Mouse (Mus musculus): ENCODE data around the gene Tom1l1.

Gene Tom1l1

GRCm38 (mm10) chr11:90675479-90676110 is 12.6 kb downstream of the Tom1l1 start:
- no peak for DNase-seq (ENCODE audit: low read depth, low spot score)

GRCm38 (mm10) chr11:90667325-90667724 is 20.8 kb downstream of the Tom1l1 start:
- DNase-seq (ENCODE audit: low read depth, low spot score) = no peak

GRCm38 (mm10) chr11:90666916-90667315 is 21.2 kb downstream of the Tom1l1 start:
- no peak for DNase-seq (ENCODE audit: low read depth, low spot score)

GRCm38 (mm10) chr11:90666144-90666757 is 21.9 kb downstream of the Tom1l1 start:
- DNase-seq (ENCODE audit: low read depth, low spot score) = no peak

GRCm38 (mm10) chr11:90665161-90665560 is 23.0 kb downstream of the Tom1l1 start:
- no peak for DNase-seq (ENCODE audit: low read depth, low spot score)

GRCm38 (mm10) chr11:90664345-90664986 is 23.7 kb downstream of the Tom1l1 start:
- DNase-seq (ENCODE audit: low read depth, low spot score) = no peak

DNA sequence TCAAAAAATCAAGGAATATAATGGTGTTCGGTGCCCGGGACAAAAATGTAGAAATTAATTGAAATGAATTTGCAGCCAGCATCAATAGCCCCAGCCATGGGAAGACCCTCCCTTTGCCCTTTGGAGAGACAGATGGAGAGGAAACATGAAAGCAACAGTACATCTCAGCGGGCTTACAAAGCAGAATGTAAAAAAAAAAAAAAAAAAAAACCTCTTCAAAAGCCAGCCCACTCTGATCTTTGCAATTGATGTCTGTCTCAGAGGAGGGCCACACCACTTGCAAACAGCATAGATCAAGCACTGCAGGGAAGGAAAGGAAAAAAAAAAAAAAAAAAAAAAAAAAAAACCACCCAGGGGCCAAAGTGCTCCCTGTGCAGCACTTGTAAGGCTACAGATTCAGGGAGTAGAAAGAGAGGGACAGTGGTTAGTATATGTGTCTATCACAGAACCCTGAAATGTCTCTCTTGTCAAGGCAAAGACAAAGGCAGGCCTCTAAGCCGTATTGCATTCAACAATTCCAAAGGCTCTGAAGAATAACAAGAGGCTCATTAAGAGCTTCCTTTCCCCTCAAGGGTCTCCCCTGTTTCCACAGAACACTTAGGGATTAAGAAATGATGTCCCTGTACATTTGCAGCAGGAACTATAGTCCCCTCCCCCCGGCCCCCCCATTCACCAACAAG is 24.4 kb downstream of the Tom1l1 start:
- DNase-seq (ENCODE audit: low read depth, low spot score) = no peak

- no peak for DNase-seq (ENCODE audit: low read depth, low spot score)
These were observed 25.1 kb downstream of the Tom1l1 start for GRCm38 (mm10) chr11:90663052-90663451.

GRCm38 (mm10) chr11:90660662-90661061 is 27.5 kb downstream of the Tom1l1 start:
- no peak for DNase-seq (ENCODE audit: low read depth, low spot score)

GRCm38 (mm10) chr11:90657527-90657926 is 30.6 kb downstream of the Tom1l1 start:
- DNase-seq (ENCODE audit: low read depth, low spot score) = no peak

GRCm38 (mm10) chr11:90652603-90653002 is 35.6 kb downstream of the Tom1l1 start:
- no peak for DNase-seq (ENCODE audit: low read depth, low spot score)

- no peak for DNase-seq (ENCODE audit: low read depth, low spot score)
These were observed 37.8 kb downstream of the Tom1l1 start for GRCm38 (mm10) chr11:90650231-90650885.

DNA sequence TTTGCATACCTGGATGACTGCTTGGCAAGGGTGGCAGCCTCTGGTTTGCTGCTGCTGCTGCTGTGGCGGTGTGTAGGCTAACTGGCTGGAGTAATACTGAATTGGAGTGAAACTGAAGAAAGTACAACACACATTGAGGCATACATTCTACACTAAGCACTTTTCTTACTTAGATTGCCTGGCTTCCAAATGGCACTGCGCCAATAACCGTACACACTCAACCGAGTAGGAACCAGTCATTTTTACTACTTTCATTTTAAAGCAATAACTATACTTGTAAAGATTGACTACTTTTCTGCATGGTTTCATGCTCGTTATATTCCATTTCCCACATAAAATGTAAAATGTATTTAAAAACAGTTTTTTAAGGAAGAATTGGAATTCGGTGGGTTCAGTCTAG is 38.4 kb downstream of the Tom1l1 start:
- DNase-seq (ENCODE audit: low read depth, low spot score) = no peak

DNA sequence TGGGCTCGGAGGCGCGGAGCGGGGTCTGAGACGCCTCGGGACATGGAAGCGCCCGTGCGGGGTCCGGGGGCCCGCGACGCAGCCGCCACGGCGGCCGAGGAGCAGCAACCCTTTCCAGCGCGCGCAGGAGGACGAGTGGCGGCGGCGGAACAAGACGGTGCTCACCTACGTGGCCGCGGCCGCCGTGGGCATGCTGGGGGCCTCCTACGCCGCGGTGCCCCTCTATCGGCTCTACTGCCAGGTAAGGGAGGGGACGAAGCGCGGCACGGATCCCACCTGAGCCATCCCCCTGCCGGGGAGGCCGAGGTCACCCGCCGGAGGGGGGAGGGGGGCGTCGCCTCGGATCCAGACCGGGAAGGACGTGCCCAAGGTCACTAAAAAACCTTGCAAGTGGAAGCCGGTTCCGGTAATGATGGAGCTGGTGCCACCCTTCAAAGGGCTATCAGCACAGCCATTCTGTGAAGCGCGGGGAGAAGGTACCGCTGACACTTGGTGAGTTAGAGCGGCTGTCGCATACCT is 49.8 kb downstream of the Tom1l1 start:
- peak; percentile 8 for DNase-seq (ENCODE audit: low read depth, low spot score)

GRCm38 (mm10) chr11:90637440-90638311 is 50.5 kb downstream of the Tom1l1 start, which contains the start of the genes Stxbp4 and Cox11:
Gene Stxbp4 (minus strand): TSS chr11:90638084.
Gene Cox11 (plus strand): TSS chr11:90638173.
- peak; percentile 96 for DNase-seq (ENCODE audit: low read depth, low spot score)

GRCm38 (mm10) chr11:90634661-90635060 is 53.5 kb downstream of the Tom1l1 start:
- no peak for DNase-seq (ENCODE audit: low read depth, low spot score)

DNA sequence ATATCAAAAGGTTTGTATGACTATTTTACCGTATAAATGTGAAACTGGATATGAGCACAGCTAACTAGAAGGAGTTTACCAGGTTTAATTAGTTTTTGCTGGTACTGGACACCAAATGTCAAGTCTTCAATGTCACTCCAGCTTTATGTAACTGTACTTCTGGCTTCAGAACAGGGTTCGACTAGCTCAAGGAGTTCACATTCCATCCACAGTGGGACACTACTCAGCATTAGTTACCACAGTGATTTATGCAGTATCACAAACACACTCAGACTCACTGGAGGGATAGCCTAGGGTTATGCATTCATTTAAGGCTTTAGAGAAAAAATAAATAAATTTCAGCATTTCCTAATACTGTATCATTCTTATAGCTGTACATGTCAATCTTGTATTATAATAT is 55.7 kb downstream of the Tom1l1 start:
- no peak for DNase-seq (ENCODE audit: low read depth, low spot score)

- no peak for DNase-seq (ENCODE audit: low read depth, low spot score)
These were observed 60.4 kb downstream of the Tom1l1 start for GRCm38 (mm10) chr11:90627751-90628150.

- DNase-seq (ENCODE audit: low read depth, low spot score) = no peak
These were observed 63.0 kb downstream of the Tom1l1 start for GRCm38 (mm10) chr11:90625174-90625573.

GRCm38 (mm10) chr11:90623477-90623876 is 64.7 kb downstream of the Tom1l1 start:
- DNase-seq (ENCODE audit: low read depth, low spot score) = peak; percentile 26

GRCm38 (mm10) chr11:90622500-90622899 is 65.7 kb downstream of the Tom1l1 start:
- no peak for DNase-seq (ENCODE audit: low read depth, low spot score)

Data from embryo, embryonic 11.5 days (tissue).